Mouse (Mus musculus): ENCODE measurements around the gene Pdp2.

DNA sequence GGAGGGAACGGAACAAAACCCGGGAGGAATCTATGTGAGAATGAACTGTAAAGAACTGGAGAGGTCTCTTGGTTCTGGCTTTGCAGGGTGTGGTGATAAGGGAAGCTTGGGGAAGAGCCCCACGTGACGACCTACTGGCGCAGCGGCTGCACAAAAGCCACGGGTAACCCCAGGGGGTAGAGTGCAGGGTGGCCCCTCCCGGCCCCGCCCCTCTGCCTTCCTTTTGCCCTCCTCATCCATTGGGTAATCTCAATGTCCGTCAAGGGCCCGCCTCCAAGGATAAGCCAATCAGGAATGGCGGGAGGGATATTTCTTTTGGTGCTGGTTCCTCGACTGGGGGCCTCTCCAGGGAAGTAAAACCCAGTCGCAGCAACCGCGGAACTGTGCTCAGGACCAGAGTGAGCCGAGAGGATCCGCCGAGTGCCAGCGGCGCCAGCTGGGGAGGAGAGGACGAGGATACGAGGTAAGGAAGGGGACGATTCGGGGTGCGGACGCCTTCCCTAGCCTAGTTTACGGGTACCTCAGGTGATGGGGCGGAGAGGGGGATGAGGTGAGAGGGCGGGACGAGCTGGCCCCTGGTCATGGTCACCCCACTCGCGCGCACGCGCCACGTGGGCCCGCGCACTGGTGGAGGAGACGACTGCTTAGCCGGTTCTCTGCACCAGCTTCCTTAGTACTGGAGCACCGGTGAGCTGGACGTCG is at the start of gene Pdp2:
- no peak for TF ChIP-seq CTCF (IDR thresholded peaks at IDR 0.05; ENCODE audit: low read depth, low read length)
- TF ChIP-seq GATA1 (IDR thresholded peaks at IDR 0.05; ENCODE audit: borderline replicate concordance, low read length) = no peak
